Mouse (Mus musculus): ENCODE measurements around the gene Hoxb7. TPM values are rescaled to one million over a fixed set of nuclear protein-coding genes. Genes with fewer than 3 reads are reported as not detected.
A peak's percentile ranks its signal among the peaks of the same experiment; 100 is the strongest.

Hoxb7 gene
- polyA plus RNA-seq, 2 experiments = 2.7 to 4.4 TPM

DNA sequence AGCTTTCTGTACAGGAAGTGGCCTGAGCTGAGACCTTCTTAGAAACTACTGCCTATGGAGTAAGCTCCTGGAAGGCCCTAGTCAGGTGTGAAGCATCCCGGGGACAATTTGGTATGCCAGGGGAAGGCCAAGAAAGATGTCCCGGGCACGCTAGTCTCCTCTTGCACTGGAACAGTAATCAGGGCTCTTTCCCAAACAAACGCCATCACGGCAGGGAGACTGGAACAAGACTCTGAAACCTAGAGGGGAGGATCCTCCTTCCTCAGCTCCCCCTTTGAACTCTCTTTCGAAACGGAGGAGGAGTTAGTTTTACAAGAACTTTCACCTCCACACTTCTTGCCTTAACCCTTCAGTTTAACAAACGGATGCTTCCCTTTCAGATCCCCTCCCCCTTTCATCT, 45.7 kb downstream of the Hoxb7 start:
- 4% methylated on average over 8 of the region's 8 CpGs for WGBS
- no peak overlapping the region for H3K4me3 ChIP-seq (replicated peaks; ENCODE audit: low read length)
- no peaks in the 10 kb centered on the region for H3K4me1 ChIP-seq (ENCODE audit: control insufficient read depth, insufficient read depth, low read length)
- H3K9ac ChIP-seq (ENCODE audit: low read depth, low read length, severe bottlenecking) = no peak overlapping the region
- H3K27me3 ChIP-seq (ENCODE audit: control insufficient read depth, insufficient read depth, low read length) = peaks cover 98% of the 10 kb centered on the region
- no peak for ATAC-seq (ENCODE audit: low FRiP score, low read depth)
- no peak for DNase-seq (ENCODE audit: low spot score)
- no peak for TF ChIP-seq POLR2A (IDR thresholded peaks at IDR 0.05; ENCODE audit: borderline replicate concordance, extremely low read depth, insufficient read depth, insufficient read length)
- H3K9me3 ChIP-seq (ENCODE audit: control insufficient read depth, low read length) = no peaks in the 10 kb centered on the region
- H3K36me3 ChIP-seq (ENCODE audit: control insufficient read depth, insufficient read depth, low read length) = no peaks in the 10 kb centered on the region
- H3K27ac ChIP-seq (replicated peaks; ENCODE audit: low read depth, low read length) = no peak overlapping the region
- no peak overlapping the region for H3K4me2 ChIP-seq (replicated peaks; ENCODE audit: low read depth, low read length, severe bottlenecking)

GRCm38 (mm10) chr11:96332618-96333032, 46.2 kb downstream of the Hoxb7 start:
- peak overlapping the region; percentile 22 for H3K4me3 ChIP-seq (replicated peaks; ENCODE audit: low read length)
- DNase-seq (ENCODE audit: low spot score) = no peak
- no peaks in the 10 kb centered on the region for H3K4me1 ChIP-seq (ENCODE audit: control insufficient read depth, insufficient read depth, low read length)
- 3% methylated on average over 35 of the region's 35 CpGs for WGBS
- H3K9ac ChIP-seq (ENCODE audit: low read depth, low read length, severe bottlenecking) = peak overlapping the region; percentile 31; the same call in 1 of the 2 replicates
- no peak for TF ChIP-seq POLR2A (IDR thresholded peaks at IDR 0.05; ENCODE audit: borderline replicate concordance, extremely low read depth, insufficient read depth, insufficient read length)
- ATAC-seq (ENCODE audit: low FRiP score, low read depth) = no peak
- no peaks in the 10 kb centered on the region for H3K36me3 ChIP-seq (ENCODE audit: control insufficient read depth, insufficient read depth, low read length)
- H3K27ac ChIP-seq (replicated peaks; ENCODE audit: low read depth, low read length) = no peak overlapping the region
- peak overlapping the region; percentile 37 for H3K4me2 ChIP-seq (replicated peaks; ENCODE audit: low read depth, low read length, severe bottlenecking)
- no peaks in the 10 kb centered on the region for H3K9me3 ChIP-seq (ENCODE audit: control insufficient read depth, low read length)
- peaks cover 98% of the 10 kb centered on the region for H3K27me3 ChIP-seq (ENCODE audit: control insufficient read depth, insufficient read depth, low read length)

DNA sequence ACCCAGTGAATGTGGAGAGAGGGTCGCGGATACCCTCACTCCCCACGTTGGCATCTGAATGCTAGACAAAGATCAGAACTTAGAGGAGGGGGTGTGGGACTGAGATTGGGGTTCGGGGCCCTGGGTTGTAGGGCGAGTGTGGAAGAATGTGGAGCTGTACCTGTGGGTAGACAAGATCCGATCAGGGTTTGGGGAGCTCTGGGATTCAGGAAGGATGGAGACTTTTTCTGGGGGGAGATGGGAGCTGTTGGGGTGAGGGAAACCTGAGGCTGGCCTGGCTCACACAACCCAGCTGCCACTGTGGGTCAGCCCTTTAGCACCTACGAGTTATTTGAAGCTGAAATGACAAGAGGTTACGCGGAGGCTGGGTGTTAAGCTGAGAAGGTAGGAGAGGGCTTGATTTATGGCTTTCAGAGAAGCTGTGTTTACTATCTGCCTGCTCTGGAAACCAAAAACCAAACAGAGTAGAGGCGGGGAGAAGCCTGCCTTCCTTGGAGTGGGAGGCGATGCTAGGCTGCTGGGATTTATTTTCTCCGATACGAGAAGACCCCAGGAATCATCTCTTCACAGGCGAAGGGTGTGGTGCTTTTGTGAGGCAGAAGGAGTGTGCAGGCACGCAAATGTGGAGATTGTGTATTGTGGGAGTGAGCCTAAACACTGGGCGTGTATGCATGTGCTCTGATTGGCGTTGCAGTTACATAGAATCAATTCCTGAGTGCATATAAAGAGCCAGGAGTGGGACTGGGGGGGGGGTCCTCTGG, 47.0 kb downstream of the Hoxb7 start:
- DNase-seq (ENCODE audit: low spot score) = no peak
- peak overlapping the region; percentile 22 for H3K4me3 ChIP-seq (replicated peaks; ENCODE audit: low read length)
- WGBS = 12% methylated on average over 17 of the region's 17 CpGs
- no peak for ATAC-seq (ENCODE audit: low FRiP score, low read depth)
- H3K9me3 ChIP-seq (ENCODE audit: control insufficient read depth, low read length) = no peaks in the 10 kb centered on the region
- no peak overlapping the region for H3K27ac ChIP-seq (replicated peaks; ENCODE audit: low read depth, low read length)
- H3K27me3 ChIP-seq (ENCODE audit: control insufficient read depth, insufficient read depth, low read length) = peaks cover 98% of the 10 kb centered on the region
- peak overlapping the region; percentile 37 for H3K4me2 ChIP-seq (replicated peaks; ENCODE audit: low read depth, low read length, severe bottlenecking)
- no peaks in the 10 kb centered on the region for H3K36me3 ChIP-seq (ENCODE audit: control insufficient read depth, insufficient read depth, low read length)
- peak overlapping the region; percentile 31; the same call in 1 of the 2 replicates for H3K9ac ChIP-seq (ENCODE audit: low read depth, low read length, severe bottlenecking)
- H3K4me1 ChIP-seq (ENCODE audit: control insufficient read depth, insufficient read depth, low read length) = no peaks in the 10 kb centered on the region
- no peak for TF ChIP-seq POLR2A (IDR thresholded peaks at IDR 0.05; ENCODE audit: borderline replicate concordance, extremely low read depth, insufficient read depth, insufficient read length)

DNA sequence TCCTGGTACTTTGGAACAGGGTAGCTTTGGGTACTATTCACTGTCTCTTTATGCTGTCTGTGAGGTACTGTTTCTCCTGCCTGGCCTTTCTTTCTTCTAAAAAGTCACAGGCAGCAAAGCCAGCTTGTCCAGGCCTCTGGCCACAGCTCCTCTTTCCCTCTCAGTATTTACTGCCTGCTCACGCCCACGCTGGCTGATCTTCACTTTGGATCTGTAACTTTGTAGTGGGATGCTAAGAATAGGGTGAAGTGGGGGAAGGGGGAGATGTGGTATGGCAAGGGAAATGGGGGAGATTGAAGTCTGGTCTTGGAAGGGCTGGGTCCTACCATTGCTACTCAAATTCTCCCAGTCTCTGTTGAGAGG, 47.6 kb downstream of the Hoxb7 start:
- TF ChIP-seq POLR2A (IDR thresholded peaks at IDR 0.05; ENCODE audit: borderline replicate concordance, extremely low read depth, insufficient read depth, insufficient read length) = no peak
- DNase-seq (ENCODE audit: low spot score) (no peak), ATAC-seq (ENCODE audit: low FRiP score, low read depth) (no peak)
- no peak overlapping the region for H3K27ac ChIP-seq (replicated peaks; ENCODE audit: low read depth, low read length)
- H3K4me2 ChIP-seq (replicated peaks; ENCODE audit: low read depth, low read length, severe bottlenecking) = no peak overlapping the region
- H3K4me3 ChIP-seq (replicated peaks; ENCODE audit: low read length) = no peak overlapping the region; the same call in 1 of the 2 replicates
- WGBS = 13% methylated on average over 2 of the region's 2 CpGs
- H3K9ac ChIP-seq (ENCODE audit: low read depth, low read length, severe bottlenecking) = no peak overlapping the region
- H3K4me1 ChIP-seq (ENCODE audit: control insufficient read depth, insufficient read depth, low read length) = no peaks in the 10 kb centered on the region
- no peaks in the 10 kb centered on the region for H3K9me3 ChIP-seq (ENCODE audit: control insufficient read depth, low read length)
- no peaks in the 10 kb centered on the region for H3K36me3 ChIP-seq (ENCODE audit: control insufficient read depth, insufficient read depth, low read length)
- H3K27me3 ChIP-seq (ENCODE audit: control insufficient read depth, insufficient read depth, low read length) = peaks cover 99% of the 10 kb centered on the region

DNA sequence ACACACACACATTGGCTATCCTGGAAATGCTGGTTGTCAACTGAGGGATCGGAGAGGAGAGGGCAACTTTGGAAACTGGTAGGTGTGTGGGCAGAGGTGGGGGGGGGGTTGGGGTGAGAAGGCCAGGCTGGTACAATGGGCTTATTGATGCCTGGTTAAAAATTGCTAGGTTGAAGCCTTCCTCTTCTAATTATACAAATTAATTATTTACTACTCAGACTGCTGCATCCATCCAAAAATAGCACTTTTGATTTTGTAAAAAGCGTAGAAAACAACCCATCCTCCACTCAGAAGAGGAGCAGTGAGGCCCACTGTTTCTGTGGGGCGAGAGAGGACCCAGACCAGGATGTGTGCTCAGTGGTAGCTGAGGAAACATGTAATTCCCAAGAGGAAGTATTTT, 48.6 kb downstream of the Hoxb7 start:
- peaks cover 100% of the 10 kb centered on the region for H3K27me3 ChIP-seq (ENCODE audit: control insufficient read depth, insufficient read depth, low read length)
- no peak overlapping the region for H3K4me2 ChIP-seq (replicated peaks; ENCODE audit: low read depth, low read length, severe bottlenecking)
- H3K4me1 ChIP-seq (ENCODE audit: control insufficient read depth, insufficient read depth, low read length) = no peaks in the 10 kb centered on the region
- no peaks in the 10 kb centered on the region for H3K9me3 ChIP-seq (ENCODE audit: control insufficient read depth, low read length)
- ATAC-seq (ENCODE audit: low FRiP score, low read depth) = no peak
- 55% methylated on average over 3 of the region's 3 CpGs for WGBS
- no peak overlapping the region for H3K9ac ChIP-seq (ENCODE audit: low read depth, low read length, severe bottlenecking)
- DNase-seq (ENCODE audit: low spot score) = no peak
- H3K4me3 ChIP-seq (replicated peaks; ENCODE audit: low read length) = no peak overlapping the region
- no peak for TF ChIP-seq POLR2A (IDR thresholded peaks at IDR 0.05; ENCODE audit: borderline replicate concordance, extremely low read depth, insufficient read depth, insufficient read length)
- H3K36me3 ChIP-seq (ENCODE audit: control insufficient read depth, insufficient read depth, low read length) = no peaks in the 10 kb centered on the region
- no peak overlapping the region for H3K27ac ChIP-seq (replicated peaks; ENCODE audit: low read depth, low read length)
